Mouse (Mus musculus): ENCODE measurements around the gene Fosl1. TPM values are rescaled to one million over a fixed set of nuclear protein-coding genes. Genes with fewer than 3 reads are reported as not detected.
"Not testable (repeated sequence)": the region's sequence is repeated elsewhere in the genome, so short reads cannot be mapped to it uniquely, and the experiment has no call there.

The Fosl1 gene
- polyA plus RNA-seq, 1 experiment from 2014 or later: not detected

DNA sequence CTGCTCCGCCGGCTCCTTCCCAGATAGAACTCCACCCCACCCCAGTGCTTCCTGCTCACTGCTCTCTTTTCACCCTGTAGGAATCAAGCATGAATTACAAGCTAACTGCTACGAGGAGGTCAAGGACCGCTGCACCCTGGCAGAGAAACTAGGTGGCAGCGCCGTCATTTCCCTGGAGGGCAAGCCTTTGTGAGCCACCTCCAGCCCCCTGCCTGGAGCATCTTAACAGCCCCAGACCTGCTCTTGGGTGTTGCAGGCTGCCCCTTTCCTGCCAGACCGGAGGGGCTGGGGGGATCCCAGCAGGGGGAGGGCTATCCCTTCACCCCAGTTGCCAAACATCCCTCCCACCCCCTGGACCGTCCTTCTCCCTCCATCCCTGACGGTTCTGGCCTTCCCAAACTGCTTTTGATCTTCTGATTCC, 46.0 kb downstream of the Fosl1 start:
- H3K4me2 ChIP-seq; H3K9ac ChIP-seq; ATAC-seq (ENCODE audit: insufficient number of reproducible peaks, low FRiP score); H3K4me3 ChIP-seq; H3K27ac ChIP-seq (ENCODE audit: poor library complexity, severe bottlenecking); H3K27me3 ChIP-seq (replicated peaks); H3K9me3 ChIP-seq (replicated peaks): not testable (repeated sequence)
- Histone ChIP-seq H3K36me3 (peaks cover 59% of the 10 kb centered on the region), H3K4me1 (replicated peaks) (peaks cover 22% of the 10 kb centered on the region)
- WGBS: 75% methylated on average over 9 of the region's 9 CpGs

DNA sequence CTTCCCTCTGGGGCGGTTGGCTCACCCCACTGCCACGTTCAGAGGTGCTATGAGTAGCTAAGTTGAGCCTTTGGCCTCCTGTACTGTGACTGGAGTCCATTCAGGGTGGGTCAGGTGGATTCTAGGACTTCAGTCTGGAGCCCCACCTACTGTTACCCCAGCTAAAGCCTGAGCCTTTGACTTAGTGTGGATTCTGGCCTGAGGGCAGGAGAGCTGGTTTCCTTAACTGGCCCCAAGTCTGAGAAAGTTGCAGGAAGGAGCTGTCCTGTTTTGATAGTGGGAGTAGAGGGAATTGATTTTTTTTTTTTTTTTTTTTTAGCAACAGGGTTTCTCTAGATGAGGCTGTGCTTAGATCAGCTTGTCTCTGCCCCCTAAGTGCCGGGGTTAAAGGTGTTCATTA, 47.0 kb downstream of the Fosl1 start:
- Histone ChIP-seq H3K27ac (ENCODE audit: poor library complexity, severe bottlenecking) (no peak overlapping the region), H3K9ac (no peak overlapping the region), H3K4me3 (no peak overlapping the region), H3K27me3 (replicated peaks) (no peaks in the 10 kb centered on the region), H3K4me2 (no peak overlapping the region), H3K9me3 (replicated peaks) (no peaks in the 10 kb centered on the region), H3K4me1 (replicated peaks) (peaks cover 22% of the 10 kb centered on the region), H3K36me3 (peaks cover 66% of the 10 kb centered on the region)
- ATAC-seq (ENCODE audit: insufficient number of reproducible peaks, low FRiP score): no peak
- WGBS: 85% methylated on average over 3 of the region's 3 CpGs

DNA sequence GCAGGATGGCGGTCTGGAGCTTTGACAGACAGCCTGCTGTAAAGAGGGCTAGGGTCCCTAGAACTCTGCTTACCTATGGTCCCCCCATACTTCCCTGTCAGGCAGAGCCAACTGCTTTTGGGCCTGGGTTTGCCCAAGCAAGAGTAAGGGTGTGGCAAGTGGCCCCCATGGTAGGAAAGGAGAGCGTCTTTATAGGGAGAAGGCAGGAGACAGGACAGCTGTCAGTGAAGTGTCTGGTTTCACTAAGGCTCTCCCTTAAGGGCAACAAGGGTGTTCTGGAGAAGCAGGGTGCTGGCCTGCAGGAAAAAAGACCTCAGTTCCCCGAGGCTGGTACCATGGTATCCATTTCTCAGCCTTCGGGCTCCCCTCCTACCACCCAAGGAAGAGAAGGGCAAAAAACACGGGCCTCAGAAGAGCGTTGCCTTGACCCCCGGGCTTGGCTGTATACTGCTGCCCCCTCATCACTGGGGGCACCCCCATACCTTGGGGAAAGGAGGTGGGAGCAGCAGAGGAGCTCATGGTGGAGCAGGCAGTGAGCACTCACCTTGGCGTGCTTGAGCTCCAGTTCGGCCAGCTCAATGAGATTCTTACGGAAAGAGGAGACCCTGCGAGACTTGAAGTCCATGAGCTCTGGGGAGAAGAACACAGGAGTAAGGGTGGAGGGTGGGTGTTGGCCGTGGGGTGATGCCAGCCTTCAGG, 48.2 kb downstream of the Fosl1 start:
- Histone ChIP-seq H3K36me3 (peaks cover 66% of the 10 kb centered on the region), H3K9me3 (replicated peaks) (no peaks in the 10 kb centered on the region), H3K4me1 (replicated peaks) (peaks cover 22% of the 10 kb centered on the region), H3K27ac (ENCODE audit: poor library complexity, severe bottlenecking) (no peak overlapping the region), H3K27me3 (replicated peaks) (no peaks in the 10 kb centered on the region), H3K4me3 (no peak overlapping the region), H3K9ac (0 out of 2 replicates have a peak overlapping the region, but pooled peaks have one; percentile 2), H3K4me2 (no peak overlapping the region)
- ATAC-seq (ENCODE audit: insufficient number of reproducible peaks, low FRiP score): no peak
- WGBS: 81% methylated on average over 12 of the region's 12 CpGs

DNA sequence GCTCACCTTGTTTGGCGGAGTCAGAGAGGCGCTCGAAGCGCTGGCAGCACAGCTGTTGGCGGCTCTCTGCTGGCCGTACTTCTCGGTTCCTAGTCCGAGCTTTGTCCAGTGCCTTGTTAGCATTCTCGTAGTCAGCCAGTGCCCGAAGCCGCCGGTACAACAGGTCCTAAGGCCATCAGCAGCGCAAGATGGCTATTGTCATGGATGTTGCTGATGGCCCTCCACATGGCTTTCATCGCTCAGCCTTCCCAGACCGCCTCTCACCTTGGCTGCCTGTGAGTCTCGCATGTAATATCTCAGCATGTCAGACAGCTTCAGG, 48.7 kb downstream of the Fosl1 start:
- H3K27ac ChIP-seq (ENCODE audit: poor library complexity, severe bottlenecking): no peak overlapping the region
- WGBS: 81% methylated on average over 16 of the region's 16 CpGs
- H3K27me3 ChIP-seq (replicated peaks): no peaks in the 10 kb centered on the region
- H3K4me3 ChIP-seq: no peak overlapping the region
- H3K9me3 ChIP-seq (replicated peaks): no peaks in the 10 kb centered on the region
- no peak overlapping the region for H3K4me2 ChIP-seq
- no peak for ATAC-seq (ENCODE audit: insufficient number of reproducible peaks, low FRiP score)
- H3K9ac ChIP-seq: 0 out of 2 replicates have a peak overlapping the region, but pooled peaks have one; percentile 2
- peaks cover 66% of the 10 kb centered on the region for H3K36me3 ChIP-seq
- H3K4me1 ChIP-seq (replicated peaks): peaks cover 22% of the 10 kb centered on the region

DNA sequence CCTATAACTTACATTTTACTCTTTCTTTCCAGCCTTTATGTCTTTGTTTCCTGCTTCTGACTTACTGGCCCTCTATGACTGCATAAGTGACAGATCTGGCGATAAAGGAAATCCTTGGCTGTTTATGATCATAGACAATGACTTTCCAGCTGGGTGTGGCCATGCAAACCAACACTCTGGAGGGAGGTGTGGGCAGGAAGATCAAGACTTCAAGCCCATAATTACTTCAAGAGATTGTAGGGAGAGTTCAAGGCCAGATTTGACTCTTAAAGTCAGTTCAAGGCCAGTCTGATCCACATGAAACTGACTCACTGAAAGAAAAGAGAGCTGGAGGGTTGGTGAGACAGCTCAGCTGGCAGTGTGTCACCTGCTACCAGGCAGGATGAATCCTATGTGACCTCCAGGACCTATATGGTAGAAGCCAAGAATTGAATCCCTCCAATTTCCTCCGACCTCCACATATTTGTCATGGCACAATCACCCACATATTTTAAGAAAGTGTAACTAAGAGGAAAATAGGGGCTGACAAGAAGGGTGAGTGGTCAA, 53.1 kb downstream of the Fosl1 start:
- Histone ChIP-seq H3K36me3 (peaks cover 49% of the 10 kb centered on the region), H3K4me3 (no peak overlapping the region), H3K27ac (ENCODE audit: poor library complexity, severe bottlenecking) (no peak overlapping the region), H3K27me3 (replicated peaks) (no peaks in the 10 kb centered on the region), H3K4me2 (no peak overlapping the region), H3K4me1 (replicated peaks) (no peaks in the 10 kb centered on the region), H3K9me3 (replicated peaks) (no peaks in the 10 kb centered on the region), H3K9ac (no peak overlapping the region)
- no peak for ATAC-seq (ENCODE audit: insufficient number of reproducible peaks, low FRiP score)
- 81% methylated on average over 2 of the region's 2 CpGs for WGBS

GRCm38 (mm10) chr19:5503687-5504086, 56.3 kb downstream of the Fosl1 start, which contains the start of gene 1700020D05Rik:
Gene 1700020D05Rik, minus strand, starts transcription at chr19:5503787.
- Histone ChIP-seq H3K9me3 (replicated peaks) (no peaks in the 10 kb centered on the region), H3K4me3 (no peak within 1 kb of the TSS), H3K27ac (ENCODE audit: poor library complexity, severe bottlenecking) (no peak within 1 kb of the TSS), H3K36me3 (peaks cover 18% of the 10 kb centered on the region), H3K27me3 (replicated peaks) (no peaks in the 10 kb centered on the region), H3K4me2 (no peak within 1 kb of the TSS; the same call in 1 of the 2 replicates), H3K9ac (no peak within 1 kb of the TSS), H3K4me1 (replicated peaks) (no peaks in the 10 kb centered on the region)
- WGBS: 46% methylated on average over 17 of the region's 17 CpGs
- no peak for ATAC-seq (ENCODE audit: insufficient number of reproducible peaks, low FRiP score)

Other genes starting within 250 kb of the Fosl1 start
- 27.9 and 28.4 TPM in 2 replicates for gene Pacs1, start 174.4 kb upstream of the Fosl1 start, polyA plus RNA-seq (2016; fragmentation: Nextera tagmentation; extraction: Ambion mirVana)
- 221 and 227 TPM in 2 replicates for gene Sf3b2, start 152.1 kb upstream of the Fosl1 start, polyA plus RNA-seq (2016; fragmentation: Nextera tagmentation; extraction: Ambion mirVana)
- gene Gal3st3, start 149.2 kb upstream of the Fosl1 start, polyA plus RNA-seq (2016; fragmentation: Nextera tagmentation; extraction: Ambion mirVana): 3.8 and 4.5 TPM in 2 replicates
- gene Catsper1, start 111.8 kb upstream of the Fosl1 start, polyA plus RNA-seq (2016; fragmentation: Nextera tagmentation; extraction: Ambion mirVana): not detected in 2 replicates
- not detected in 2 replicates for gene Cst6, start 98.0 kb upstream of the Fosl1 start, polyA plus RNA-seq (2016; fragmentation: Nextera tagmentation; extraction: Ambion mirVana)
- gene Eif1ad, start 80.8 kb upstream of the Fosl1 start, polyA plus RNA-seq (2016; fragmentation: Nextera tagmentation; extraction: Ambion mirVana): 42.8 and 43.0 TPM in 2 replicates
- gene Banf1, start 80.4 kb upstream of the Fosl1 start, polyA plus RNA-seq (2016; fragmentation: Nextera tagmentation; extraction: Ambion mirVana): 400 and 410 TPM in 2 replicates
- 61.6 and 63.9 TPM in 2 replicates for gene Sart1, start 58.8 kb upstream of the Fosl1 start, polyA plus RNA-seq (2016; fragmentation: Nextera tagmentation; extraction: Ambion mirVana)
- 1.7 and 1.8 TPM in 2 replicates for gene Tsga10ip, start 45.0 kb upstream of the Fosl1 start, polyA plus RNA-seq (2016; fragmentation: Nextera tagmentation; extraction: Ambion mirVana)
- 190 and 194 TPM in 2 replicates for gene Drap1, start 22.6 kb upstream of the Fosl1 start, polyA plus RNA-seq (2016; fragmentation: Nextera tagmentation; extraction: Ambion mirVana)
- 38.8 and 39.5 TPM in 2 replicates for gene AI837181, start 22.4 kb upstream of the Fosl1 start, polyA plus RNA-seq (2016; fragmentation: Nextera tagmentation; extraction: Ambion mirVana)
- gene Ccdc85b, start 10.3 kb downstream of the Fosl1 start, polyA plus RNA-seq (2016; fragmentation: Nextera tagmentation; extraction: Ambion mirVana): 10.5 and 13.0 TPM in 2 replicates
- gene Fibp, start 13.1 kb downstream of the Fosl1 start, polyA plus RNA-seq (2016; fragmentation: Nextera tagmentation; extraction: Ambion mirVana): 81.9 and 85.4 TPM in 2 replicates
- 1.3 and 1.7 TPM in 2 replicates for gene Ctsw, start 21.0 kb downstream of the Fosl1 start, polyA plus RNA-seq (2016; fragmentation: Nextera tagmentation; extraction: Ambion mirVana)
- 70.3 and 70.6 TPM in 2 replicates for gene Efemp2, start 26.4 kb downstream of the Fosl1 start, polyA plus RNA-seq (2016; fragmentation: Nextera tagmentation; extraction: Ambion mirVana)
- gene Mus81, start 40.9 kb downstream of the Fosl1 start, polyA plus RNA-seq (2016; fragmentation: Nextera tagmentation; extraction: Ambion mirVana): 33.2 and 37.6 TPM in 2 replicates
- gene Cfl1, start 42.9 kb downstream of the Fosl1 start, polyA plus RNA-seq (2016; fragmentation: Nextera tagmentation; extraction: Ambion mirVana): 1,913 and 1,997 TPM in 2 replicates
- 0.23 and 0.24 TPM in 2 replicates for gene 1700020D05Rik, start 56.2 kb downstream of the Fosl1 start, polyA plus RNA-seq (2016; fragmentation: Nextera tagmentation; extraction: Ambion mirVana)
- gene Snx32, start 63.0 kb downstream of the Fosl1 start, polyA plus RNA-seq (2016; fragmentation: Nextera tagmentation; extraction: Ambion mirVana): 16.3 and 16.9 TPM in 2 replicates
- gene Ovol1, start 113.1 kb downstream of the Fosl1 start, polyA plus RNA-seq (2016; fragmentation: Nextera tagmentation; extraction: Ambion mirVana): not detected in 2 replicates
- 2.2 and 2.5 TPM in 2 replicates for gene Ap5b1, start 120.5 kb downstream of the Fosl1 start, polyA plus RNA-seq (2016; fragmentation: Nextera tagmentation; extraction: Ambion mirVana)
- gene Rnaseh2c, start 154.3 kb downstream of the Fosl1 start, polyA plus RNA-seq (2016; fragmentation: Nextera tagmentation; extraction: Ambion mirVana): 102 and 110 TPM in 2 replicates
- gene Kat5, start 162.7 kb downstream of the Fosl1 start, polyA plus RNA-seq (2016; fragmentation: Nextera tagmentation; extraction: Ambion mirVana): 31.5 and 36.1 TPM in 2 replicates
- 41.3 and 42.5 TPM in 2 replicates for gene Rela, start 189.9 kb downstream of the Fosl1 start, polyA plus RNA-seq (2016; fragmentation: Nextera tagmentation; extraction: Ambion mirVana)
- 25.5 and 28.1 TPM in 2 replicates for gene Sipa1, start 216.2 kb downstream of the Fosl1 start, polyA plus RNA-seq (2016; fragmentation: Nextera tagmentation; extraction: Ambion mirVana)
- 30.6 and 32.8 TPM in 2 replicates for gene Map3k11, start 241.2 kb downstream of the Fosl1 start, polyA plus RNA-seq (2016; fragmentation: Nextera tagmentation; extraction: Ambion mirVana)
- 22.0 and 22.3 TPM in 2 replicates for gene Pcnx3, start 241.4 kb downstream of the Fosl1 start, polyA plus RNA-seq (2016; fragmentation: Nextera tagmentation; extraction: Ambion mirVana)

Measured in heart, embryonic 12.5 days (tissue).